Mouse (Mus musculus): ENCODE data around the gene Nrxn1.

- no peak for TF ChIP-seq RAD21 (IDR thresholded peaks at IDR 0.05; ENCODE audit: low read depth, low read length)
- no peak for TF ChIP-seq BHLHE40 (IDR thresholded peaks at IDR 0.05; ENCODE audit: borderline replicate concordance, low read depth, low read length)
- no peak for TF ChIP-seq EP300 (IDR thresholded peaks at IDR 0.05; ENCODE audit: low read depth in 1 of 2, low read length in 2 of 2)
- no peak for TF ChIP-seq CTCF (IDR thresholded peaks at IDR 0.05 in 2 of 3, conservative IDR thresholded peaks at IDR 0.05 in 1 of 3; ENCODE audit: control insufficient read depth in 1 of 3, insufficient read depth in 1 of 3, low read depth in 2 of 3, low read length in 3 of 3, poor library complexity in 1 of 3, severe bottlenecking in 1 of 3)
- no peak for TF ChIP-seq GATA1 (IDR thresholded peaks at IDR 0.05; ENCODE audit: low read depth, low read length)
- TF ChIP-seq NELFE (IDR thresholded peaks at IDR 0.05; ENCODE audit: low read depth, low read length), result no peak
- TF ChIP-seq MXI1 (IDR thresholded peaks at IDR 0.05; ENCODE audit: low read depth, low read length), result no peak
Measured at GRCm38 (mm10) chr17:90629851-90630250, 463.0 kb downstream of the Nrxn1 start.

Measured in MEL (cell line).